ENCODE assay signal across 8 mouse cellular contexts in genomic region chr12:84617663-84618062, GRCm38 (mm10). TPM values are rescaled to one million over a fixed set of nuclear protein-coding genes. Genes with fewer than 3 reads are reported as not detected.
DNase-seq lines count a peak whose midpoint lies in the region; ATAC-seq and TF ChIP-seq lines count a peak whose summit lies in the region.

No protein-coding gene starts in this region.

- 8% methylated on average over 10 of the region's 10 CpGs for WGBS in spleen, adult 2 months
- WGBS in hindbrain, embryonic 13.5 days = 11% methylated on average over 10 of the region's 10 CpGs
- 9% methylated on average over 10 of the region's 10 CpGs for WGBS in liver, embryonic 12.5 days (ENCODE audit: insufficient replicate concordance)
- 6% methylated on average over 10 of the region's 10 CpGs for WGBS in neural tube, embryonic 14.5 days

- H3K36me3 ChIP-seq in spleen, adult 2 months (ENCODE audit: control insufficient read depth, insufficient read depth, low read length) = no peaks in the 10 kb centered on the region
- H3K36me3 ChIP-seq in hindbrain, embryonic 13.5 days = peaks cover 3% of the 10 kb centered on the region; the same call in 1 of the 2 replicates
- 0 out of 2 replicates have a peak, but pooled peaks cover 4% of the 10 kb centered on the region for H3K36me3 ChIP-seq in liver, embryonic 12.5 days
- H3K36me3 ChIP-seq in neural tube, embryonic 14.5 days (ENCODE audit: control insufficient read depth, insufficient read depth, low read length) = no peaks in the 10 kb centered on the region

- H3K27ac ChIP-seq in spleen, adult 2 months (ENCODE audit: insufficient read depth, low read length) = no peak overlapping the region
- H3K27ac ChIP-seq in hindbrain, embryonic 13.5 days = no peak overlapping the region
- peak overlapping the region; percentile 57; the same call in 1 of the 2 replicates for H3K27ac ChIP-seq in liver, embryonic 12.5 days
- H3K27ac ChIP-seq in neural tube, embryonic 14.5 days (ENCODE audit: low read depth, low read length) = no peak overlapping the region

- H3K9me3 ChIP-seq in hindbrain, embryonic 13.5 days = no peaks in the 10 kb centered on the region
- no peaks in the 10 kb centered on the region for H3K9me3 ChIP-seq in liver, embryonic 12.5 days (replicated peaks)
- no peaks in the 10 kb centered on the region for H3K9me3 ChIP-seq in neural tube, embryonic 14.5 days (ENCODE audit: control insufficient read depth, low read length)

- H3K9ac ChIP-seq in hindbrain, embryonic 13.5 days = peak overlapping the region; percentile 14; the same call in 1 of the 2 replicates
- H3K9ac ChIP-seq in liver, embryonic 12.5 days = peak overlapping the region; percentile 80
- peak overlapping the region; percentile 74; the same call in 1 of the 2 replicates for H3K9ac ChIP-seq in neural tube, embryonic 14.5 days (replicated peaks; ENCODE audit: low read depth, low read length)

- ATAC-seq in hindbrain, embryonic 13.5 days (ENCODE audit: low FRiP score) = peak; percentile 43
- ATAC-seq in liver, embryonic 12.5 days = peak; percentile 51
- peak; percentile 60 for ATAC-seq in neural tube, embryonic 14.5 days (ENCODE audit: low read depth)

- H3K27me3 ChIP-seq in spleen, adult 2 months (ENCODE audit: control insufficient read depth, insufficient read depth, low read length) = no peaks in the 10 kb centered on the region
- no peaks in the 10 kb centered on the region for H3K27me3 ChIP-seq in hindbrain, embryonic 13.5 days
- H3K27me3 ChIP-seq in liver, embryonic 12.5 days (replicated peaks) = 0 out of 2 replicates have a peak, but pooled peaks cover 1% of the 10 kb centered on the region
- no peaks in the 10 kb centered on the region for H3K27me3 ChIP-seq in neural tube, embryonic 14.5 days (ENCODE audit: control insufficient read depth, insufficient read depth, low read length)

- no peak for TF ChIP-seq CTCF in spleen, adult 2 months (IDR thresholded peaks at IDR 0.05; ENCODE audit: extremely low read depth, insufficient read depth, insufficient read length, insufficient replicate concordance)

- peak overlapping the region; percentile 63 for H3K4me2 ChIP-seq in hindbrain, embryonic 13.5 days
- H3K4me2 ChIP-seq in liver, embryonic 12.5 days = peak overlapping the region; percentile 87
- peak overlapping the region; percentile 63 for H3K4me2 ChIP-seq in neural tube, embryonic 14.5 days (ENCODE audit: low read depth, low read length)

- no peaks in the 10 kb centered on the region for H3K4me1 ChIP-seq in spleen, adult 2 months (ENCODE audit: control insufficient read depth, insufficient read depth, insufficient read length)
- H3K4me1 ChIP-seq in hindbrain, embryonic 13.5 days (replicated peaks) = peaks cover 7% of the 10 kb centered on the region
- peaks cover 7% of the 10 kb centered on the region for H3K4me1 ChIP-seq in liver, embryonic 12.5 days
- no peaks in the 10 kb centered on the region for H3K4me1 ChIP-seq in neural tube, embryonic 14.5 days (ENCODE audit: control insufficient read depth, insufficient read depth, low read length)

- peak overlapping the region; percentile 98 for H3K4me3 ChIP-seq in spleen, adult 2 months (ENCODE audit: extremely low read depth, insufficient read depth, insufficient read length)
- H3K4me3 ChIP-seq in hindbrain, embryonic 13.5 days = peak overlapping the region; percentile 66
- peak overlapping the region; percentile 66 for H3K4me3 ChIP-seq in liver, embryonic 12.5 days
- peak overlapping the region; percentile 76 for H3K4me3 ChIP-seq in neural tube, embryonic 14.5 days (ENCODE audit: low read depth, low read length)

- TF ChIP-seq POLR2A in spleen, adult 2 months (IDR thresholded peaks at IDR 0.05; ENCODE audit: low read depth, low read length) = no peak

- DNase-seq in spleen, adult 2 months (ENCODE audit: low read depth in 1 of 2, low spot score in 2 of 2) = no peak
- DNase-seq in spleen, adult 12 weeks (ENCODE audit: low spot score) = no peak
- peak; percentile 43 for DNase-seq in embryo, embryonic 11 days
- DNase-seq in layer of hippocampus, adult 8-10 months (ENCODE audit: low spot score in 2 of 2) = no peak
- no peak for DNase-seq in ovary, postnatal 36 days (ENCODE audit: low spot score)

RNA-seq across cellular contexts. Expression of gene Abcd4, which starts 0.5 kb away (rescaled TPM):
- 16.6 and 17.0 TPM in 2 replicates for polyA plus RNA-seq in spleen, adult 2 months (2012; rRNA removed)
- polyA plus RNA-seq in hindbrain, embryonic 13.5 days (2015; fragmentation: Nextera tagmentation; extraction: Ambion mirVana) = 12.4 and 13.8 TPM in 2 replicates
- 5.6 and 5.9 TPM in 2 replicates for polyA plus RNA-seq in liver, embryonic 12.5 days (2016; fragmentation: Nextera tagmentation; extraction: Ambion mirVana)
- polyA plus RNA-seq in neural tube, embryonic 14.5 days (2014; fragmentation: Nextera tagmentation; extraction: Ambion mirVana) = 11.2 and 13.1 TPM in 2 replicates
- total RNA-seq in layer of hippocampus, adult 8-10 months (2022) = 10 to 100 TPM; 14.5 to 17.4 (median 15.6) TPM

RNA-seq across cellular contexts. Expression of gene Vrtn, which starts 23.2 kb away (rescaled TPM):
- polyA plus RNA-seq in spleen, adult 2 months (2012; rRNA removed) = not detected in 2 replicates
- polyA plus RNA-seq in hindbrain, embryonic 13.5 days (2015; fragmentation: Nextera tagmentation; extraction: Ambion mirVana) = not detected in 2 replicates
- polyA plus RNA-seq in liver, embryonic 12.5 days (2016; fragmentation: Nextera tagmentation; extraction: Ambion mirVana) = not detected in 2 replicates
- not detected in 2 replicates for polyA plus RNA-seq in neural tube, embryonic 14.5 days (2014; fragmentation: Nextera tagmentation; extraction: Ambion mirVana)
- total RNA-seq in layer of hippocampus, adult 8-10 months (2022) = not detected

RNA-seq across cellular contexts. Expression of gene Vsx2, which starts 48.1 kb away (rescaled TPM):
- polyA plus RNA-seq in spleen, adult 2 months (2012; rRNA removed) = not detected in 2 replicates
- polyA plus RNA-seq in hindbrain, embryonic 13.5 days (2015; fragmentation: Nextera tagmentation; extraction: Ambion mirVana) = 5.4 and 10.1 TPM in 2 replicates
- not detected in 2 replicates for polyA plus RNA-seq in liver, embryonic 12.5 days (2016; fragmentation: Nextera tagmentation; extraction: Ambion mirVana)
- 7.2 and 8.0 TPM in 2 replicates for polyA plus RNA-seq in neural tube, embryonic 14.5 days (2014; fragmentation: Nextera tagmentation; extraction: Ambion mirVana)
- total RNA-seq in layer of hippocampus, adult 8-10 months (2022) = under 1 TPM; 0.17 to 0.37 (median 0.24) TPM

Comparison
In these comparisons a context has a peak if more than half of its experiments do, and no peak if none do; other contexts are left out.
1. H3K9ac ChIP-seq: peak in every context shown above with its lines; median percentile 80 in liver, embryonic 12.5 days; 74 in neural tube, embryonic 14.5 days; 14 in hindbrain, embryonic 13.5 days.